Mouse (Mus musculus) lung, embryonic 15.5 days (tissue): ENCODE results near the gene Arid4b. TPM values are rescaled to one million over a fixed set of nuclear protein-coding genes. Genes with fewer than 3 reads are reported as not detected.
"Not testable (repeated sequence)": the region's sequence is repeated elsewhere in the genome, so short reads cannot be mapped to it uniquely, and the experiment has no call there.

ENCODE experiments used
- ATAC-seq: fragments of 200-750 bp; cut with Nextera tagmentation; 2 replicates; pipeline ENCODE4 v1.8.0; 2017; ENCODE audit warnings: moderate number of reproducible peaks, borderline replicate concordance; ENCODE audit not compliant: low FRiP score, low TSS enrichment; ENCODE audit errors: extremely low read depth
- H3K27ac ChIP-seq: fragments of 300-500 bp; sonication (generic); 2 replicates; pipeline ENCODE4 v1.5.1; 2015; ENCODE audit warnings: moderate library complexity, mild to moderate bottlenecking, inconsistent platforms
- H3K27me3 ChIP-seq: fragments of 300-500 bp; sonication (generic); 2 replicates; pipeline ENCODE4 v1.6.1; 2015; ENCODE audit warnings: inconsistent platforms
- H3K36me3 ChIP-seq: fragments of 300-500 bp; sonication (generic); 2 replicates; pipeline ENCODE4 v1.6.1; 2015; ENCODE audit warnings: inconsistent platforms
- H3K4me1 ChIP-seq: fragments of 300-500 bp; sonication (generic); 2 replicates; pipeline ENCODE4 v1.6.1; 2015; ENCODE audit warnings: inconsistent platforms
- H3K4me2 ChIP-seq: fragments of 300-500 bp; sonication (generic); 2 replicates; pipeline ENCODE4 v1.6.1; 2015; ENCODE audit warnings: inconsistent platforms, mild to moderate bottlenecking, moderate library complexity
- H3K4me3 ChIP-seq: fragments of 300-500 bp; sonication (generic); 2 replicates; pipeline ENCODE4 v1.5.1; 2015; ENCODE audit warnings: mild to moderate bottlenecking, inconsistent platforms
- H3K9ac ChIP-seq: fragments of 300-500 bp; sonication (generic); 2 replicates; pipeline ENCODE4 v1.6.1; 2015; ENCODE audit warnings: inconsistent platforms
- H3K9me3 ChIP-seq: fragments of 300-500 bp; sonication (generic); 2 replicates; pipeline ENCODE4 v1.6.1; 2016; ENCODE audit warnings: inconsistent platforms
- WGBS: fragments of 180-500 bp; shearing (Covaris S2); methylation state at CpG from one replicate; pipeline ENCODE4 v1.1.7; 2015; 5-methylcytosine and 5-hydroxymethylcytosine counted together
- polyA plus RNA-seq: library from polyadenylated mRNA; unstranded; fragments of >200 nt; fragmentation: Nextera tagmentation; extraction: Ambion mirVana; gene quantifications from 2 replicates; pipeline ENCODE4 v1.2.1, GENCODE M21; 2015

Gene Arid4b
- polyA plus RNA-seq, 1 experiment from 2014 or later: 65.2 TPM

DNA sequence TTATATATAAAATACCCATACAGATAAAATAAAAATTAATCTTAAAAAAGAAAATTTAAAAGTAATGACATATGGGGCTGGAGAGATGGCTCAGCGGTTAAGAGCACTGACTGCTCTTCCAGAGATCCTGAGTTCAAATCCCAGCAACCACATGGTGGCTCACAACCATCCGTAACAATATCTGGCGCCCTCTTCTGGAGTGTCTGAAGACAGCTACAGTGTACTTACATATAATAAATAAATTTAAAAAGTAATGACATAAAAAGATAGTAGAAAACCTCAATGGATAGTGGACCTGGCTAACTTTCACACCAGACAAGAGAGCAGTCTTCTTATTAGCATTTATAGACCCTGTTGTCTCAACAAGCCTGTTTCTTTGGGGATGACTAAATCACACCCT, 27.7 kb upstream of the Arid4b start:
- H3K4me1 ChIP-seq: peaks cover 13% of the 10 kb centered on the region
- not testable (repeated sequence) for ATAC-seq, H3K4me2 ChIP-seq, H3K27ac ChIP-seq, H3K36me3 ChIP-seq, H3K9ac ChIP-seq, H3K9me3 ChIP-seq, H3K4me3 ChIP-seq, H3K27me3 ChIP-seq
- 89% methylated on average over 3 of the region's 3 CpGs for WGBS

GRCm38 (mm10) chr13:14035875-14036630, 27.0 kb upstream of the Arid4b start:
- Histone ChIP-seq H3K4me2 (no peak overlapping the region), H3K4me3 (no peak overlapping the region), H3K27ac (no peak overlapping the region), H3K27me3 (no peaks in the 10 kb centered on the region), H3K4me1 (peaks cover 16% of the 10 kb centered on the region), H3K36me3 (no peaks in the 10 kb centered on the region), H3K9ac (no peak overlapping the region), H3K9me3 (no peaks in the 10 kb centered on the region)
- 92% methylated on average over 11 of the region's 11 CpGs for WGBS
- no peak for ATAC-seq

DNA sequence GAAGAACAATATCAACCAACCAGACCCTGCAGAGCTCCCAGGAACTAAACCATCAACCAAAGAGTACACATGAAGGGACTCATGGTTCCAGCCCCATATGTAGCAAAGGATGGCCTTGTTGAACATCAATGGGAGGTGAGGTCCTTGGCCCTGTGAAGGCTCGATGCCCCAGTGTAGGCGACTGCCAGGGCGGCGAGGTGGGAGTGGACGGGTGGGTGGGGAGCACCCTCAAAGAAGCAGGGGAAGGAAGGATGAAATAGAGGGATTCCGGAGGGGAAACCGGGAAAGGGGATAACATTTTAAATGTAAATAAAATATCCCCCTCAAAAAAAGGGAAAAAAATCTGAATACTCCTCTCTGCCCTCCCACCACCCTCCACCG, 24.1 kb upstream of the Arid4b start:
- H3K4me3 ChIP-seq: peak overlapping the region; percentile 84
- H3K4me1 ChIP-seq: peaks cover 16% of the 10 kb centered on the region
- peak; percentile 20; the same call in 1 of the 2 replicates for ATAC-seq
- H3K9ac ChIP-seq: peak overlapping the region; percentile 89
- whole genome bisulfite sequencing: 4% methylated on average over 8 of the region's 8 CpGs
- no peaks in the 10 kb centered on the region for H3K9me3 ChIP-seq
- no peaks in the 10 kb centered on the region for H3K36me3 ChIP-seq
- peak overlapping the region; percentile 98; the same call in 1 of the 2 replicates for H3K27ac ChIP-seq
- no peaks in the 10 kb centered on the region for H3K27me3 ChIP-seq
- peak overlapping the region; percentile 85 for H3K4me2 ChIP-seq

GRCm38 (mm10) chr13:14039292-14039965, 23.6 kb upstream of the Arid4b start, which contains the start of gene Tbce:
Tbce (minus strand) TSS chr13:14039638.
- WGBS: under 1% methylated on average over 35 of the region's 35 CpGs
- H3K4me3 ChIP-seq: peak within 1 kb of the TSS; percentile 84
- H3K9me3 ChIP-seq: no peaks in the 10 kb centered on the region
- H3K27ac ChIP-seq: peak within 1 kb of the TSS; percentile 98
- H3K4me2 ChIP-seq: peak within 1 kb of the TSS; percentile 85
- no peaks in the 10 kb centered on the region for H3K27me3 ChIP-seq
- ATAC-seq: peak; percentile 97
- H3K36me3 ChIP-seq: no peaks in the 10 kb centered on the region
- H3K4me1 ChIP-seq: peaks cover 16% of the 10 kb centered on the region
- H3K9ac ChIP-seq: peak within 1 kb of the TSS; percentile 89

GRCm38 (mm10) chr13:14040186-14040585, 22.8 kb upstream of the Arid4b start:
- Histone ChIP-seq H3K36me3 (no peaks in the 10 kb centered on the region), H3K4me2 (peak overlapping the region; percentile 85), H3K9me3 (no peaks in the 10 kb centered on the region), H3K27ac (peak overlapping the region; percentile 98), H3K9ac (peak overlapping the region; percentile 89; the same call in 1 of the 2 replicates), H3K4me1 (peaks cover 14% of the 10 kb centered on the region), H3K4me3 (peak overlapping the region; percentile 84), H3K27me3 (no peaks in the 10 kb centered on the region)
- 24% methylated on average over 5 of the region's 5 CpGs for WGBS
- ATAC-seq: 0 out of 2 replicates have a peak, but pooled peaks have one; percentile 4

DNA sequence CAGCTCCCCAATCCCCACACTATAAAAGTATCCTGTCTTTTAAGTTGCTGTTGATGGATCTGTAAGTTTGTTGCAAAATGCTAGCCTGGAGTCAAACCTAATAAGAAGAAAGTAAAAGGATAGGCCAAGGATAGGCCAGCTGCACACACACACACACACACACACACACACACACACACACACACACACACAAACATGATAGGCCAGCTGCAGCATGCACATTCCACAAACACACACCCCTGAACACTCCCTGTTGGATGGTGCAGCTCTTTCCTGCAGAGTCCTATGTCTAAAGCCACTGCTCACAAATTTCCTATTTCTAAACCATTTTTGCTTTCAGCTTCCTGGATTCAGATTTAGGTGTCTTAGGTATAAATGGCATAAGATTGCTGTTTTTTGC, 19.2 kb upstream of the Arid4b start:
- Histone ChIP-seq H3K36me3 (peaks cover 8% of the 10 kb centered on the region), H3K27me3 (no peaks in the 10 kb centered on the region), H3K27ac (no peak overlapping the region), H3K9me3 (no peaks in the 10 kb centered on the region), H3K4me2 (no peak overlapping the region), H3K9ac (no peak overlapping the region), H3K4me3 (no peak overlapping the region), H3K4me1 (peaks cover 7% of the 10 kb centered on the region; the same call in 1 of the 2 replicates)
- no peak for ATAC-seq

DNA sequence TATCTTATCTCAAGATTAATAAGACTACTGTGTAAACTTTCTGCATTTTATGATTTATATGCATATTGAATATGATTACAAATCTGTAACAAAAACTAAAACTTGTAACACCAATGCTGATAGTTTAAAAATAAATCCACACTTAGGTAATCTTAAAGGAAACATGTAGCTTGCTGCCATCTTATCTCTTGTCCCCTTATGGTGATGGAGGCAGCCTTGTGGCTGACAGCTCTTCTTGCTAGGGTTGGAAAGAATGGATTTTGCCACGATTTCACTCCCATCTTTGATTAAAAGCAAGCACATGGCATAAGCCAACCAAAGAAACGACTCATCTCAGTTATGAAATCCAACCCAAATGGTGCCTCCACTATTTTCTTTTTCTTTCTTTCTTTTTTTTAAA, 18.5 kb upstream of the Arid4b start:
- no peak overlapping the region for H3K27ac ChIP-seq
- no peak overlapping the region for H3K4me2 ChIP-seq
- peaks cover 15% of the 10 kb centered on the region for H3K36me3 ChIP-seq
- H3K9ac ChIP-seq: no peak overlapping the region
- no peak for ATAC-seq
- no peaks in the 10 kb centered on the region for H3K27me3 ChIP-seq
- peaks cover 6% of the 10 kb centered on the region; the same call in 1 of the 2 replicates for H3K4me1 ChIP-seq
- H3K9me3 ChIP-seq: no peaks in the 10 kb centered on the region
- WGBS: 62% methylated on average over 2 of the region's 2 CpGs
- H3K4me3 ChIP-seq: no peak overlapping the region

- H3K4me2 ChIP-seq: no peak overlapping the region
- 88% methylated on average over 1 of the region's 1 CpGs for WGBS
- no peaks in the 10 kb centered on the region for H3K4me1 ChIP-seq
- no peaks in the 10 kb centered on the region for H3K27me3 ChIP-seq
- ATAC-seq: no peak
- no peak overlapping the region for H3K4me3 ChIP-seq
- no peaks in the 10 kb centered on the region for H3K9me3 ChIP-seq
- H3K9ac ChIP-seq: no peak overlapping the region
- H3K27ac ChIP-seq: no peak overlapping the region
- peaks cover 58% of the 10 kb centered on the region for H3K36me3 ChIP-seq
Measured at GRCm38 (mm10) chr13:14049878-14050277, 13.2 kb upstream of the Arid4b start.

DNA sequence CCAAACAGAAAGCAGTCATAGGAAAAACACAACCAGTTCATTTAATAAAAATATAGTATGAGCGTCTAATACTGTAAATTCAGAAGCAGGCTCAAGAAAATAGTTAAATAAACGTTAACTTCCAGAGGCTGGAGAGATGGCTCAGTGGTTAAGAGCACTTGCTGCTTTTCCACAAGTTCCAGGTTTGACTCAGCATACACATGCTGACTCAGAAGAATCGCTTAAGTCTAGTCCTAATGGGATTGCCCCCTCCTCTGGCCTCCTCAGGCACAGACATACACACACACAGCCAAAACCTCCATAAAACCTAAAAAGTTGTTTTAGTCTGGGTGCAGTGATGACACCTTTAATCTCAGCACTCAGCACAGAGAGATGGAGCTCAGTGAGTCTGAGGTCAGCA, 6.2 kb upstream of the Arid4b start:
- Histone ChIP-seq H3K9ac (no peak overlapping the region), H3K27ac (no peak overlapping the region), H3K4me2 (no peak overlapping the region), H3K36me3 (peaks cover 39% of the 10 kb centered on the region), H3K27me3 (no peaks in the 10 kb centered on the region), H3K4me3 (no peak overlapping the region), H3K4me1 (no peaks in the 10 kb centered on the region; the same call in 1 of the 2 replicates), H3K9me3 (no peaks in the 10 kb centered on the region)
- ATAC-seq: no peak
- WGBS: 81% methylated on average over 3 of the region's 3 CpGs

GRCm38 (mm10) chr13:14059582-14059981, 3.5 kb upstream of the Arid4b start:
- Histone ChIP-seq H3K4me3 (no peak overlapping the region), H3K4me2 (no peak overlapping the region), H3K4me1 (peaks cover 6% of the 10 kb centered on the region), H3K36me3 (peaks cover 14% of the 10 kb centered on the region), H3K27ac (no peak overlapping the region), H3K9ac (no peak overlapping the region), H3K27me3 (no peaks in the 10 kb centered on the region), H3K9me3 (no peaks in the 10 kb centered on the region)
- no peak for ATAC-seq

DNA sequence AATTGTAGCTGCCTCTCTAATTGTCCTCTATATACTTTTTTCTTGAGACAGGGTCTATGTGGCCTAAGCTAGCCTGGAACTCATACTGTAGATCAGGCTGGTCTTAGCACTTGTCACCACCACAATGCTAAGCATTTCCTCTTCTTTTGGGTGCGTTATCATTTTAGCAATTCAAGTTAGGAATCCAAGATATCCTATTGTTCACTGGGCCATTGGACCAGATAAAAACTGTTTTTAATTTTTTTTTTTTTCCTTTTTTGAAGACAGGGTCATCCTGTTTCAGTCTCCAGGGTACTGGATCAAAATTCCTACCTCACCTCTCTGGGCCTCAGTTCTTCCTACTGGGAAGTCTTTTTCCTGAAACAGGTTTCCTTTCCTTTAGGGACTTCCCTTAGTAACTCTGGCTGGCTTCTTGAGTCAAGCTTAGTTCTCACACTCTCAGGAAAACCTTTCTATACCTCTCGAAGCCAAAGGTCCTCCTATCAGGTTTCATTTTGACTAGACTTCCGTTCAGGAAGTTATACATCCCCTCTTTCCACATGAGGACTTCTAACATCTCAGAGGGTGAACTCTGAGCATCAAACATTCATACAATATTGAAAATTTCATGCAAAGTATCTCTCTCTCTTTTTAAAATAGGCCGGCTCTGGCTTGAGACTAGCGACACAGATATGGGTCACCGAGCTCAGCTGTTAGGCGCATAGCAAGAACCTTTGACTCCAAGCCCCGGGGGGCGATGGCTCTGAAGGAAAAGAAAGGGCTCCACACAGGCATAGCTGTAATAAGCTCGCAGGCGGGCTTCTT, 621 bp upstream of the Arid4b start:
- WGBS: 4% methylated on average over 11 of the region's 11 CpGs
- no peaks in the 10 kb centered on the region for H3K9me3 ChIP-seq
- H3K4me2 ChIP-seq: peak overlapping the region; percentile 59
- no peaks in the 10 kb centered on the region for H3K36me3 ChIP-seq
- H3K4me3 ChIP-seq: peak overlapping the region; percentile 98
- ATAC-seq: no peak
- H3K27ac ChIP-seq: peak overlapping the region; percentile 96
- H3K9ac ChIP-seq: peak overlapping the region; percentile 78
- peaks cover 8% of the 10 kb centered on the region for H3K4me1 ChIP-seq
- no peaks in the 10 kb centered on the region for H3K27me3 ChIP-seq

DNA sequence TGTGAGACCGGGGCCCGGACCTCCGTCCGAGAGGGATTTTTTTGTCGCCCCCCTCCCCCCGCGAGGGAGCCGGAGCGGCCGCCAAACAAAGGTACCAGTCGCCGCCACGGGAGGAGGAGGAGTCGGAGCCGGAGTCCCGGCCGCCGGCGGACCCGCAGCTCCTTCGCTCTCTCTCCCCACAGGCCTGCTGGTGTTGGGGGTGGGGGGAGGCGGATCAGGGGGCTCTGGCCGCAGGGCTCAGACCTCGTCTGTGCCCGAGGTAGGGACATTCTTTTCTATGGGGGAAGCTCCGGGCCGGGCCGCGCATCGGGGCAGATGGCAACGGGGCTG, 875 bp downstream of the Arid4b start:
- H3K4me1 ChIP-seq: peaks cover 8% of the 10 kb centered on the region
- H3K9me3 ChIP-seq: no peaks in the 10 kb centered on the region
- H3K27me3 ChIP-seq: no peaks in the 10 kb centered on the region
- no peaks in the 10 kb centered on the region for H3K36me3 ChIP-seq
- peak overlapping the region; percentile 99 for H3K27ac ChIP-seq
- peak overlapping the region; percentile 97 for H3K9ac ChIP-seq
- ATAC-seq: peak; percentile 47
- peak overlapping the region; percentile 98 for H3K4me3 ChIP-seq
- peak overlapping the region; percentile 71 for H3K4me2 ChIP-seq
- WGBS: 0% methylated on average over 24 of the region's 31 CpGs
